Mouse (Mus musculus) heart, postnatal 14 days (tissue): Measurements from ENCODE around the gene Serpina3c. TPM values are rescaled to one million over a fixed set of nuclear protein-coding genes. Genes with fewer than 3 reads are reported as not detected.
"Not testable (repeated sequence)": the region's sequence is repeated elsewhere in the genome, so short reads cannot be mapped to it uniquely, and the experiment has no call there.

ENCODE experiments used
- DNase-seq, 2 experiments: peaks; one replicate each; pipeline ENCODE4 v3.0.0; 2021 to 2022
- intact Hi-C: fragments of 180-260 bp; cut with DNase I; formaldehyde crosslinking; loops from one replicate; pipeline ENCODE4 v1.15.1; 2025
- total RNA-seq, 2 experiments: library from RNA; stranded (reverse); gene quantifications; 2 replicates each; pipeline ENCODE4 v1.2.3; 2021

Serpina3c gene
- total RNA-seq, 2 experiments from 2014 or later: 0.83 to 2.0 TPM

- intact Hi-C loops: no loop called here
- DNase-seq: no peak
Measured at GRCm38 (mm10) chr12:104114921-104115579, 38.6 kb downstream of the Serpina3c start.

- DNase-seq, intact Hi-C loops: not testable (repeated sequence)
Measured at GRCm38 (mm10) chr12:104112333-104112732, 41.3 kb downstream of the Serpina3c start, which contains the start of gene Serpina3a. TSS of gene Serpina3a (plus strand) at chr12:104112724.

- DNase-seq: no peak
- intact Hi-C loops: no loop called here
Measured at GRCm38 (mm10) chr12:104108507-104108906, 45.2 kb downstream of the Serpina3c start.

GRCm38 (mm10) chr12:104106919-104107318 lies 46.8 kb downstream of the Serpina3c start:
- DNase-seq: no peak
- intact Hi-C loops: no loop called here

GRCm38 (mm10) chr12:104105847-104106246 lies 47.8 kb downstream of the Serpina3c start:
- DNase-seq: no peak
- intact Hi-C loops: no loop called here

- intact Hi-C loops: no loop called here
- DNase-seq: no peak
Measured at GRCm38 (mm10) chr12:104100768-104101167, 52.9 kb downstream of the Serpina3c start, which contains the start of gene Serpina5. TSS of gene Serpina5 (plus strand) at chr12:104101113.

Other genes with a start within 250 kb of the Serpina3c start
- not detected for gene Serpina1c, start 249.0 kb downstream of the Serpina3c start, total RNA-seq
- gene Serpina1e, start 194.9 kb downstream of the Serpina3c start, total RNA-seq: not detected
- gene Serpina11, start 163.9 kb downstream of the Serpina3c start, total RNA-seq: not detected
- gene Serpina9, start 140.1 kb downstream of the Serpina3c start, total RNA-seq: under 1 TPM in 1 of 2 experiments, not detected in 1; 0.07 TPM
- gene Serpina12, start 109.4 kb downstream of the Serpina3c start, total RNA-seq: not detected
- not detected for gene Serpina5, start 52.8 kb downstream of the Serpina3c start, total RNA-seq
- not detected for gene Serpina3a, start 41.1 kb downstream of the Serpina3c start, total RNA-seq
- not detected for gene Serpina3b, start 25.9 kb downstream of the Serpina3c start, total RNA-seq
- under 1 TPM in 1 of 2 experiments, not detected in 1; 0.17 TPM for gene Serpina3f, start 60.7 kb upstream of the Serpina3c start, total RNA-seq
- 1 to 10 TPM; 1.2 to 2.3 TPM for gene Serpina3g, start 82.4 kb upstream of the Serpina3c start, total RNA-seq
- gene Serpina3i, start 109.3 kb upstream of the Serpina3c start, total RNA-seq: under 1 TPM in 1 of 2 experiments, not detected in 1; 0.90 TPM
- not detected for gene Serpina3j, start 160.7 kb upstream of the Serpina3c start, total RNA-seq
- not detected for gene Serpina3k, start 184.6 kb upstream of the Serpina3c start, total RNA-seq
- not detected for gene Serpina3m, start 184.6 kb upstream of the Serpina3c start, total RNA-seq